Mouse (Mus musculus): ENCODE data around the gene Acacb.

Gene Acacb

DNA sequence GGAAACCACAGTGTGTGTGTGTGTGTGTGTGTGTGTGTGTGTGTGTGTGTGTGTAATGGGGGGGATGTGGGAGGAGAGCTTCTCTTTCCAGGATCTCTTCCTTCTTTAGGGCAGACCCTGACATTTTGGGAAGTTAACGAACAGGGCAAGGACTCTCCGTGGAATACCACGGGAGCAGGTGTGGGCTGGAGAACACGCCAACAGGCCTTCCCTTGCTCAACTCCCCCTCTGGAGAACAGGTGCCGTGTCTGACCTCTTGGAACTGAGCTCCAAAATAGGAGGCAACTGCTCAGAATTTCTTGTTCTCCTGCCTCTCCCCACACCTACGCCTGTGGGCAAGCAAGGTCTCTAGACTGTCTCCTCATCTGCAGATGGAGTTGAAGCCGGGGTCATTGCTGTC, 123.2 kb downstream of the Acacb start:
- in situ Hi-C loops (cut with MboI) = no loop called here

GRCm38 (mm10) chr5:114269984-114270383, 123.6 kb downstream of the Acacb start:
- in situ Hi-C loops (cut with MboI) = no loop called here

DNA sequence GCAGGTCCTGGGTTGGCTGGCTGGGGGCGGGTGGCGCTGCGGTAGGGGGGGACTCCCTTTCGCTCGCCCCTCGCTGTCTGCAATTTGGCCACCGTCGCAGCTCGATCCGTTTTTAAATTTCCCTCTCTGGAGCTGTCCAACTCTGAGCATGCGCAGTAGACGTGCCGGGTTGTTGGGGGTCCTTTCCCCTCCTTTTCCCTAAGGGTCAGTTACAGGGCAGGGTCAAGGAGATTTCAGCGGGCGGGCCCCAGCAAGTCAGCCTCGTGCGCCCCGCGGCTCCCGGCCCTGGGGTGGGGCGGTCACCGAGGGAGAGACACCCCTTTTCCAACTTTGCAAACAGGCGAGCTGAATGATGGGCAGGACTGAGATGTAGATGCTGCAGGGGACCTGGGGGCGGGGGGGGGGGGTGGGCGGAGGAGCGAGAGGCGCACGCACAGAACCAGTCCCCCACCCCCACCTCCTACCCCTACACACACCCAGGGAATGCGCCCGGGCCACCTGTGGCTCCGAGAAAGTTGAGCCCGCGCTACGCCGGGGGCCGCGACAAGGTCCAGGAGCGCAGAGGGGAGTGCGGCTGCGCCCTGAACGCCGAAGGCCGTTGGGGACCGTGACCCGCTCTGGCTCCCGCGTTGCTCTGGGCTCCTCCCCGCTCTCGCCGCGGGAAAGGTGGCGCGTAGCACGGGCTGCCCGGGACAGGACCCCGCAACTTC, 127.5 kb downstream of the Acacb start, which contains the start of gene Foxn4:
TSS of gene Foxn4 (minus strand) at position 115 of the 710 bp plus-strand sequence.
- in situ Hi-C loops (cut with MboI) = no loop called here

- in situ Hi-C loops (cut with MboI) = no loop called here
These were observed 129.0 kb downstream of the Acacb start for GRCm38 (mm10) chr5:114275339-114275738.

DNA sequence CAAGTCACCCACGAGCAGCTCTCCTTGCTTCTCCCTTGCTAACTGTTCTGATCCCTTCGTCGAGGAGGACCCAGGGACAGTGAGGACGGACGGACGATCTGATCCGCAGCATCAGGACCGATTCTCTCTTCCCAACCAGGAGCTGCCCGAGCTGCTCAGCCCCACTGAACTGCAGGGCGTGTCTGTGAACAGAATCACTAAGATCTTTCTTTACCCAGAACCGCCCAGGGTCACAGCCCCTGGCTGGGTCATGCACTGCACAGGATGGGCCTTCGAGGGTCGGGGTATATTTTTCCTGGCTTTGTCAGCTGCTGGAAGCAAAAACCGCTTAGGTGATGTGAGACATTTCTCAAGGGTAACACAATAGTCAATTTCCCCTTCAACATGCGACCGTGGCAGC, 129.7 kb downstream of the Acacb start:
- in situ Hi-C loops (cut with MboI) = no loop called here

GRCm38 (mm10) chr5:114279382-114280143, 133.2 kb downstream of the Acacb start:
- in situ Hi-C loops (cut with MboI) = no loop called here

- in situ Hi-C loops (cut with MboI) = no loop called here
These were observed 136.0 kb downstream of the Acacb start for GRCm38 (mm10) chr5:114282346-114282745.

GRCm38 (mm10) chr5:114284604-114285397, 138.5 kb downstream of the Acacb start:
- in situ Hi-C loops (cut with MboI) = no loop called here

DNA sequence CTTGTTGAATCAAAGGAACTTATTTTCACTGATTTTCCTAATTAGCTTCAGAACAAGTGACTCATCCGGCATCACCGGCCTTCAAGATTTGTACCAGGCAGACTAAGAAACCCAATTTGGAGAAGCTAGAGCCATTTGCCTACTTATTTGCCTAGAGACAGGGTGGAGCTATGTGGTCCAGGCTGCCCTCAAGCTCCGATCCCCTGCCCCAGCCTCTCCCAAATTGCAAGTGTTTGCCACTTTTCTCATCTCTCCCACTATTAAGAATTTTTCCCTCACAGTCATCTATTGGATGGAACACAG, 139.0 kb downstream of the Acacb start:
- in situ Hi-C loops (cut with MboI) = no loop called here

DNA sequence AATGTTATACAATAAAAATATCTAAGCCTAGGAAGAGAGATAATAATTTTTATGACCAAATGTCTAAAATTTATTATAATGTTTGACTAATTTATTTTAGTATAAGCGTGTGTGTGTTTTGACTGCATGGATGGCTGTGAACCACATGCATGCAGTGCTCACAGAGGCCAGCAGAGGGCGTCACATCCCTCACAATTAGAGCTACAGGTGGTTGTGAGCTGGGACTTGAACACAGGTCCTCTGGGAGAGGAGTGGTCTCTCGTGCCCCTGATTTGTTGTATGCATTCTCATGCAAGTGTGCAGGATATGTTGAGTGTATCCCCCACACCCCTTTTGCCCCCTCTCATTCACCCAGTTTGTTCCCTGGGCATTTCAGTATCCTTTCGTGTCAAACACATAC, 139.8 kb downstream of the Acacb start:
- in situ Hi-C loops (cut with MboI) = no loop called here

DNA sequence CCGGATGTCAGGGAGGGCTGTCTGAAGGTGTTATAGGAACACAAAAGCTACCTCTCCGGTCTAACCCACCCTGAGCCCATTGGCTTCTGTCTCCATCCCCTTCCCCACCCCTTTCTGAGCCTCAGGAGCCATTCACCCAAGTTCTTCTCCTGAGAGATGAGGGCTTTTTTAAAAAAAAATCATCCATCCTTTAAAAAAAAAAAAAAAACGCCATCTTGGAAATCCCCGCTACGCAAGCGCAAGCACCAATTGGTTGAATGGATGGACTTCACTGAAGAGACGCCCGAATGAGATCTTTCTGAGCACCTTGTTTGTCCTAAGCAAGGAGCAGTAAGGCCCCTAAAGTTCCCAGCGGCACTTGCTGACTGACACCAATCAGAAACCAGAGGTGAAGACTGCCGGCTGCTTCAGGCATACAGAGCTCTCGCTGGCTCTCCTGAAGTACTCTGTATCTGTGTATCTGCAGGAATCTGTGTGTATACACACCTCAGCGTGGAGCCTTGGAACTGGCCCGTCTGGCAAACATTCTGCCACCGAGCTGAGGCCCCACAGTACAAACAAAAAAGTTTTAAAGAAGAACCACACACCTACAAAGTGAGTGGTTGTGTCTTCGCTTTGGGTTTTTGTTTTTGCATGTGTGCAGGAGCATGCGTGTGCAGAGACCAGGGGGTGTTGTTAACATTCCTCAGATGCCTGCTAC, 140.7 kb downstream of the Acacb start:
- in situ Hi-C loops (cut with MboI) = no loop called here

DNA sequence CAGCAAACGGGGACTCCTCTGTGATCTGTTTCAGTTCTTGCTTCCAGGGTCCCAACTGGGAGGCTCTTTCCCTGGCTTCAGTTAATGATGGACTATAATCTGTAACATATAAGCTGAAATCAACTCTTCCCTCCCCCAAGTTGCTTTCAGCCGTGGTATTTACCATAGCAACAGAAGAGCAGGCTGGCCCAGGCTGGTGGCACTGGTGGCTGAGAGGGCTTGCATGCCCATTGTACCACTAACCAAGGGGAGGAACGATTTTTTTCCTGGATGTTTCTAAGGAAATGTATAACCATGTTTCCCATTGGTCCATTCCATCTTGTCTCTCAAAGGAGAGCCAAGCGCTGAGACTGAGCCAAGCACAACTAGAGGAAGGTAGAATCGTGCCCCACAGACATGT, 142.1 kb downstream of the Acacb start:
- in situ Hi-C loops (cut with MboI) = no loop called here

DNA sequence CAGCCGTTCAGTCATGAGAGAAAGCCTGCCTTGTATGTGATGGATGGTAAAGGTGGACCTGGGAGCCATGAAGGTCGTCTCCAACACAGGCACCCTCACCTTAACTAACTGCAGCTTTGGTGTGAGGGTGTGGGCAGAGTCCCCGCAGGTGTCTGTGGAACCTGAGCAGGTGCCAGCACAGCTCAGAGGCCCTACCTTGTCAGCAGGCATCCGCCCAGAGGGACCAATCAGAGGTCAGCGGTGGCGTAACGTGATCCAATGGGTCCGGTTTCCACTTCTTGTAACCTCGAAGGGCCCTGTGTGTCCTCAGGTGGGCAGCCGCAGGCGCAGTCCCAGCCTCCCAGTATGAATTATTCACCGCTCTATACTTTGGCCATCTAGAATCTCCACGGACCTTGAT, 142.5 kb downstream of the Acacb start, which contains the start of gene Myo1h:
TSS of gene Myo1h (plus strand) at position 293 of the 400 bp plus-strand sequence.
- in situ Hi-C loops (cut with MboI) = no loop called here

- in situ Hi-C loops (cut with MboI) = no loop called here
These were observed 143.7 kb downstream of the Acacb start for GRCm38 (mm10) chr5:114290004-114290403.

DNA sequence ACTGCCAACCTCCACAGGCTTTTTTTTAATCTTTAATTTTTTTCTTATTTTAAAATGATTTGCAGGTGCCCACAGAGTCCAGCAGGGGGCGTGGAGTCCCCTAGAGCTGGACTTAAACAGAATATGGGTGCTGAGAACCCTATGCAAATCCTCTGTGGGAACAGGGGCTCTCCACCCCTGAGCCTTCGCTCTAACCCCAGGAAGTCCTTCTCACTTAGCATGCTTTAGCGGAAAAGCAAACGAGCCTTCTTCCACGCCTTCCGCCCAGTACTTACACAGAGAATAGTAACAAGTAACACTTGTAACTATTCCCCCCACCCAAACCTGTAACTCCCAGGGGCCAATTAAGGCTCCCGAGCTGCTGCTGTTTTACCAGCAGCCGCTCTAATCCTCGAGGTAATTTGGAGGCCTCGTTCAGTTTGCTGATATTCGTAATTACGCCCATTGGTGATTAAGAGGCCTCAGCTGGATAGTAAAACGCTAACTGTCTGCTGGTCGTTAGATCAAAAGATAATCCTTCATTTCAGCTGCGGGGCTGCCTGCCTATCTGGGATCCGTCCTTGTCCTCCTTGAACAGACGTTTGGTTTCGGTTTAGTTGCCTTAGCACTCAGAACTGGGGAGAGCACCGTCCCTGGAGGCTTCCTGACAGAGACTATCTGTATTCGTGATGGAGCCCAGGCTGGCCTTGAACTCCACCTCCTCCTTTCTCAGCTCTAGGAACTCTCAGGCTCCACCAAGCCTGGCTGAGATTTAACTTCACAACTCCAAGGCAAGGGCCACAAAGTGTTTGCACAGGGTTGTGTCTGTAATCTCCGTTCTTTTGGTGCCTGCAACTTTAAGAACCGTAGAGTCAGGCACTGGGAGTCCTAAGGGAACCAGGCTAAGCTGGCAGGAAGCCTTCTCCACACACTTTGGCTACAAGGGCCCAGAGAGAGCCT, 150.6 kb downstream of the Acacb start:
- in situ Hi-C loops (cut with MboI) = no loop called here

GRCm38 (mm10) chr5:114298212-114298894, 152.0 kb downstream of the Acacb start:
- in situ Hi-C loops (cut with MboI) = no loop called here

GRCm38 (mm10) chr5:114299156-114299855, 153.0 kb downstream of the Acacb start:
- in situ Hi-C loops (cut with MboI) = no loop called here

DNA sequence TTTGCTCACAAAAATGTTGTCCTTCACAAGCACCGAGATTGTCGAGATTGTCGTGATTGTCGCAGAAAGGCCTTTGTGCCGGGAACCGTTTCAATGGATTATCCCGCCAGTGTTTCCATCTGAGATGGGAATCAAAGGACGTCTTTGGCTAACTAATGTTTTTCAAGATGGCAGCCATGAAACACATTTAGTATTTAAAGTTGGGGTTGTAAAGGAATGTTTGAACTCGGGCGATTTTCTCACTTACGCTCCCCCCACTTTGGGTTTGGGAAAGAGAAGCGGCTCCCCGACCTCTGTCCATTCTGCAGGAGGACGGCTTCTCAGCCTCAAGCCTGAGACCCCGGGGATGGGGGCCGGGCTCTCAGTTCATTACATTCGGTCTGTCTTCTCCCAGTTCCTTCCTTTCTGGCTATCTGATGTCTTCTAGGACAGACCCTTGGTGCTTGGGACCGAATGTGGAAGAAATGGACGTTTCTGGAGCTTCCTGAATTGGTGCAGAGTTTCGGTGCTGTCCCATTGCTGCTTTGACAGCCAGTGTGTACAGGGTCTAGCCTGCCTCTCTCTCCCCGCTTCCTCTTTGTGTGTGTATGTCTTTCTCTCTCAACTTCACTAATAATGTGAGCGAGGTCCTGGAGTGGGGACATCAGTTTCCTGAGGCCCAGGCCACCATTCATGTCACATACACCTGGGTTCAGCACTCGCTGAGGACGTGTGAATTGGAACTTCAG, 153.7 kb downstream of the Acacb start:
- in situ Hi-C loops (cut with MboI) = no loop called here

Measured in mature B cell (primary cell).